Comparison of ENCODE assay signal across 8 mouse cellular contexts in the genomic region with DNA sequence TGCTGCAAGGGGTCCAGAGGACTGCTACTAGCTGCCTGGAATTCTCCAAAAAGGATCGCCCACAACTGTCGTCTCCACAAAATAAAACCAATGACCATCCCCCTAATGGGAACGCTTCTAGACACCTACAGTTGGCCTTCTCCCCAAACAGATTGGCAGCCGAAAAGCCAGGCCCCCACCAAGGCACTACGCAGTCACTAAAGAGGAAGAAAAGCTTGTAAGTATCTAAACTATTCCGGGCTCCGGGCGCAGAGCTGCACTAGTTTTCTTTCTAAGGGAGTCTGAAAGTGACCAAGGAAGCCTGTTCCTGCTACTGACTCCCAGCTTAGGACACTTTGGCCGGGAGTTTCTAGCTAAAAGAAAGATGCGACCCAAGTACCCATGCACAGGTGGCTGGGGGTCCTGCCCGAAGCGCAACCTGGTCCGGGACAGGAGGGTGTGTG. TPM values are rescaled to one million over a fixed set of nuclear protein-coding genes. Genes with fewer than 3 reads are reported as not detected.
DNase-seq lines count a peak whose midpoint lies in the region; ATAC-seq lines count a peak whose summit lies in the region.

No protein-coding gene starts in this region.

- peak overlapping the region; percentile 65 for H3K4me3 ChIP-seq in lung, embryonic 16.5 days (ENCODE audit: low read length)
- peak overlapping the region; percentile 72 for H3K4me3 ChIP-seq in hindbrain, embryonic 11.5 days (ENCODE audit: low read depth, low read length)
- H3K4me3 ChIP-seq in midbrain, embryonic 12.5 days: peak overlapping the region; percentile 78

- H3K36me3 ChIP-seq in lung, embryonic 16.5 days (ENCODE audit: control insufficient read depth, insufficient read depth, low read length): no peaks in the 10 kb centered on the region
- no peaks in the 10 kb centered on the region for H3K36me3 ChIP-seq in hindbrain, embryonic 11.5 days (ENCODE audit: control insufficient read depth, insufficient read depth, low read length)
- no peaks in the 10 kb centered on the region for H3K36me3 ChIP-seq in midbrain, embryonic 12.5 days

- no peak for ATAC-seq in lung, embryonic 16.5 days (ENCODE audit: low read depth)
- 0 out of 2 replicates have a peak, but pooled peaks have one; percentile 13 for ATAC-seq in hindbrain, embryonic 11.5 days (ENCODE audit: low FRiP score)
- no peak for ATAC-seq in midbrain, embryonic 12.5 days (ENCODE audit: low FRiP score, low read depth)

- peaks cover 6% of the 10 kb centered on the region; the same call in 1 of the 2 replicates for H3K27me3 ChIP-seq in lung, embryonic 16.5 days (ENCODE audit: control insufficient read depth, insufficient read depth, low read depth, low read length)
- H3K27me3 ChIP-seq in hindbrain, embryonic 11.5 days (ENCODE audit: control insufficient read depth, insufficient read depth, low read length): no peaks in the 10 kb centered on the region
- H3K27me3 ChIP-seq in midbrain, embryonic 12.5 days: peaks cover 14% of the 10 kb centered on the region

- peak overlapping the region; percentile 68; the same call in 1 of the 2 replicates for H3K9ac ChIP-seq in lung, embryonic 16.5 days (ENCODE audit: low read length)
- H3K9ac ChIP-seq in hindbrain, embryonic 11.5 days (ENCODE audit: low read depth, low read length): peak overlapping the region; percentile 74
- peak overlapping the region; percentile 83 for H3K9ac ChIP-seq in midbrain, embryonic 12.5 days (replicated peaks)

- DNase-seq in cerebellum, adult 11 months: peak; percentile 30
- no peak for DNase-seq in cerebellum, postnatal 14 days
- DNase-seq in lung, postnatal 25 days (ENCODE audit: low spot score): no peak
- DNase-seq in hindbrain, embryonic 11.5 days (ENCODE audit: low spot score): no peak
- DNase-seq in spleen, postnatal 36 days (ENCODE audit: low spot score in 2 of 2): no peak
- DNase-seq in gastrocnemius, adult 8-10 months (ENCODE audit: low spot score in 2 of 2): no peak

- WGBS in lung, embryonic 16.5 days: 4% methylated on average over 13 of the region's 13 CpGs
- 2% methylated on average over 13 of the region's 13 CpGs for WGBS in hindbrain, embryonic 11.5 days
- WGBS in midbrain, embryonic 12.5 days: under 1% methylated on average over 13 of the region's 13 CpGs

- peaks cover 6% of the 10 kb centered on the region; the same call in 1 of the 2 replicates for H3K4me1 ChIP-seq in lung, embryonic 16.5 days (replicated peaks; ENCODE audit: control insufficient read depth, insufficient read depth, low read length)
- no peaks in the 10 kb centered on the region for H3K4me1 ChIP-seq in hindbrain, embryonic 11.5 days (replicated peaks; ENCODE audit: control insufficient read depth, insufficient read depth, low read length)
- peaks cover 12% of the 10 kb centered on the region; the same call in 1 of the 2 replicates for H3K4me1 ChIP-seq in midbrain, embryonic 12.5 days

- no peaks in the 10 kb centered on the region for H3K9me3 ChIP-seq in lung, embryonic 16.5 days (ENCODE audit: control insufficient read depth, low read length)
- no peaks in the 10 kb centered on the region for H3K9me3 ChIP-seq in hindbrain, embryonic 11.5 days (ENCODE audit: control insufficient read depth, low read length)
- H3K9me3 ChIP-seq in midbrain, embryonic 12.5 days: no peaks in the 10 kb centered on the region

- H3K4me2 ChIP-seq in lung, embryonic 16.5 days (ENCODE audit: low read depth, low read length): peak overlapping the region; percentile 99
- H3K4me2 ChIP-seq in hindbrain, embryonic 11.5 days (replicated peaks; ENCODE audit: low read depth, low read length): peak overlapping the region; percentile 82
- peak overlapping the region; percentile 86 for H3K4me2 ChIP-seq in midbrain, embryonic 12.5 days (replicated peaks)

- H3K27ac ChIP-seq in lung, embryonic 16.5 days (ENCODE audit: low read length): no peak overlapping the region
- no peak overlapping the region for H3K27ac ChIP-seq in hindbrain, embryonic 11.5 days (ENCODE audit: low read depth, low read length)
- peak overlapping the region; percentile 63; the same call in 1 of the 2 replicates for H3K27ac ChIP-seq in midbrain, embryonic 12.5 days (replicated peaks)

RNA-seq across cellular contexts. Expression of a gene that starts 0.7 kb away (rescaled TPM):
- polyA plus RNA-seq in lung, embryonic 16.5 days (2015; fragmentation: Nextera tagmentation; extraction: Ambion mirVana): 0.33 and 0.44 TPM in 2 replicates
- 8.0 and 8.5 TPM in 2 replicates for polyA plus RNA-seq in hindbrain, embryonic 11.5 days (2014; fragmentation: Nextera tagmentation; extraction: Ambion mirVana)
- polyA plus RNA-seq in midbrain, embryonic 12.5 days (2016; fragmentation: Nextera tagmentation; extraction: Ambion mirVana): 4.6 and 6.0 TPM in 2 replicates
- total RNA-seq in gastrocnemius, adult 8-10 months (2022): under 1 TPM in 2 of 4 experiments, not detected in 2; 0.16 to 0.29 TPM
